Mouse (Mus musculus) embryonic facial prominence, embryonic 10.5 days (tissue): ENCODE measurements around the gene Rtn4ip1. TPM values are rescaled to one million over a fixed set of nuclear protein-coding genes. Genes with fewer than 3 reads are reported as not detected.

Source experiments
- polyA plus RNA-seq: library from polyadenylated mRNA; unstranded; fragments of >200 nt; fragmentation: Nextera tagmentation; extraction: Ambion mirVana; gene quantifications from 2 replicates; pipeline ENCODE4 v1.2.1, GENCODE M21; 2016

The Rtn4ip1 gene
- polyA plus RNA-seq, 1 experiment from 2014 or later = 19.5 TPM

Other genes starting within 250 kb of the Rtn4ip1 start
- 28.1 and 30.5 TPM in 2 replicates for gene Qrsl1, start 62 bp upstream of the Rtn4ip1 start, polyA plus RNA-seq
- 0.78 and 0.83 TPM in 2 replicates for gene Crybg1, start 247.0 kb downstream of the Rtn4ip1 start, polyA plus RNA-seq